Mouse (Mus musculus): ENCODE results near the gene Cdcp1.

DNA sequence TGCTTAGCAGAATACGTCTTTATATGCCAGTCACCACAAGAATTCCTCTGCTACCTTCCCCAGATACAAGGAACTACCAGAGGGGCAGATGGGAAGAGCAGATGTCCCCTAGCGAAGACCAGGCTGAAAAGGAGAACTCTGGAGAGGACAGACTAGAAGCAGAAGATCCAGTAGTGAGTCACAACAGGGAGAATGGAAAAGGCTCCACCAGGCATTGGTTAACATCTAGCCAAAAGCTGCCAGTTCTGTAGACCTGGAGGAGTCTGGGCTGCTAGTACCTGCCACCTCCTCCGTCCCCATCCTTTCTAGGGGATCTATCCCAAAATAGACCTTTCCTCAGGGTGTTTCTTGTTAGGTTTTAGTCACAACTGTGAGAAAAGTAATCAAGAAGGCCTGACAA, 39.9 kb upstream of the Cdcp1 start:
- TF ChIP-seq CTCF (IDR thresholded peaks at IDR 0.05; ENCODE audit: control insufficient read depth, insufficient read depth, insufficient replicate concordance, low read depth, low read length) (no peak), POLR2A (IDR thresholded peaks at IDR 0.05; ENCODE audit: control insufficient read depth, low read depth, low read length) (no peak)

All from testis, adult 2 months (tissue).